Mouse (Mus musculus) embryonic facial prominence, embryonic 13.5 days (tissue): Measurements from ENCODE around the gene Gab1. TPM values are rescaled to one million over a fixed set of nuclear protein-coding genes. Genes with fewer than 3 reads are reported as not detected.

Experiments
- ATAC-seq: fragments of 200-750 bp; cut with Nextera tagmentation; 2 replicates; pipeline ENCODE4 v1.8.0; 2017; ENCODE audit warnings: low read depth; ENCODE audit not compliant: insufficient number of reproducible peaks, insufficient read depth, low FRiP score, low TSS enrichment
- H3K27ac ChIP-seq: fragments of 300-500 bp; sonication (generic); 2 replicates; pipeline ENCODE4 v1.5.1; 2015; ENCODE audit warnings: moderate library complexity, mild to moderate bottlenecking, inconsistent platforms
- H3K27me3 ChIP-seq: fragments of 300-500 bp; sonication (generic); 2 replicates; pipeline ENCODE4 v1.6.1; 2015; ENCODE audit warnings: mild to moderate bottlenecking, inconsistent platforms
- H3K36me3 ChIP-seq: fragments of 300-500 bp; sonication (generic); 2 replicates; pipeline ENCODE4 v1.6.1; 2015; ENCODE audit warnings: mild to moderate bottlenecking, inconsistent platforms
- H3K4me1 ChIP-seq: fragments of 300-500 bp; sonication (generic); 2 replicates; pipeline ENCODE4 v1.6.1; 2015; ENCODE audit warnings: inconsistent platforms
- H3K4me2 ChIP-seq: fragments of 300-500 bp; sonication (generic); 2 replicates; pipeline ENCODE4 v1.6.1; 2015; ENCODE audit warnings: moderate library complexity, mild to moderate bottlenecking, inconsistent platforms
- H3K4me3 ChIP-seq: fragments of 300-500 bp; sonication (generic); 2 replicates; pipeline ENCODE4 v1.5.1; 2015; ENCODE audit warnings: mild to moderate bottlenecking, inconsistent platforms
- H3K9ac ChIP-seq: fragments of 300-500 bp; sonication (generic); 2 replicates; pipeline ENCODE4 v1.6.1; 2015; ENCODE audit warnings: mild to moderate bottlenecking, inconsistent platforms
- H3K9me3 ChIP-seq: fragments of 300-500 bp; sonication (generic); 2 replicates; pipeline ENCODE4 v1.6.1; 2016; ENCODE audit warnings: inconsistent platforms
- WGBS: fragments of 180-500 bp; shearing (Covaris S2); methylation state at CpG from one replicate; pipeline ENCODE4 v1.1.7; 2015; ENCODE audit warnings: mixed read lengths; 5-methylcytosine and 5-hydroxymethylcytosine counted together
- polyA plus RNA-seq: library from polyadenylated mRNA; unstranded; fragments of >200 nt; fragmentation: Nextera tagmentation; extraction: Ambion mirVana; gene quantifications from 2 replicates; pipeline ENCODE4 v1.2.1, GENCODE M21; 2015

Gab1 gene
- polyA plus RNA-seq, 1 experiment from 2014 or later: 22.7 TPM

- Histone ChIP-seq H3K9me3 (no peaks in the 10 kb centered on the region), H3K4me2 (no peak overlapping the region), H3K4me1 (peaks cover 61% of the 10 kb centered on the region), H3K36me3 (no peaks in the 10 kb centered on the region), H3K4me3 (no peak overlapping the region), H3K27me3 (no peaks in the 10 kb centered on the region), H3K27ac (no peak overlapping the region), H3K9ac (no peak overlapping the region)
- no peak for ATAC-seq
- WGBS: 89% methylated on average over 6 of the region's 6 CpGs
Observed at GRCm38 (mm10) chr8:80871400-80871799, 8.9 kb downstream of the Gab1 start.

GRCm38 (mm10) chr8:80870535-80871204 is 9.6 kb downstream of the Gab1 start:
- H3K9ac ChIP-seq: peak overlapping the region; percentile 46; the same call in 1 of the 2 replicates

GRCm38 (mm10) chr8:80869881-80870328 is 10.4 kb downstream of the Gab1 start:
- peak overlapping the region; percentile 72 for H3K27ac ChIP-seq
- H3K36me3 ChIP-seq: no peaks in the 10 kb centered on the region
- H3K9ac ChIP-seq: 0 out of 2 replicates have a peak overlapping the region, but pooled peaks have one; percentile 46
- 59% methylated on average over 11 of the region's 11 CpGs for WGBS
- no peaks in the 10 kb centered on the region for H3K27me3 ChIP-seq
- H3K4me3 ChIP-seq: no peak overlapping the region
- H3K9me3 ChIP-seq: no peaks in the 10 kb centered on the region
- no peak overlapping the region for H3K4me2 ChIP-seq
- peaks cover 61% of the 10 kb centered on the region for H3K4me1 ChIP-seq
- no peak for ATAC-seq

More at GRCm38 (mm10) chr8:80870535-80871204, 9.6 kb downstream of the Gab1 start:
- H3K4me3 ChIP-seq: no peak overlapping the region
- H3K27me3 ChIP-seq: no peaks in the 10 kb centered on the region
- peak overlapping the region; percentile 72; the same call in 1 of the 2 replicates for H3K27ac ChIP-seq
- H3K36me3 ChIP-seq: no peaks in the 10 kb centered on the region
- ATAC-seq: no peak; the same call in 1 of the 2 replicates
- peaks cover 61% of the 10 kb centered on the region for H3K4me1 ChIP-seq
- H3K4me2 ChIP-seq: no peak overlapping the region; the same call in 1 of the 2 replicates
- no peaks in the 10 kb centered on the region for H3K9me3 ChIP-seq
- 70% methylated on average over 9 of the region's 9 CpGs for WGBS

GRCm38 (mm10) chr8:80868801-80869323 is 11.5 kb downstream of the Gab1 start:
- peaks cover 54% of the 10 kb centered on the region for H3K4me1 ChIP-seq
- WGBS: 60% methylated on average over 11 of the region's 11 CpGs
- H3K4me2 ChIP-seq: peak overlapping the region; percentile 26
- ATAC-seq: no peak
- H3K36me3 ChIP-seq: no peaks in the 10 kb centered on the region
- H3K27ac ChIP-seq: peak overlapping the region; percentile 72
- H3K4me3 ChIP-seq: no peak overlapping the region
- no peaks in the 10 kb centered on the region for H3K9me3 ChIP-seq
- H3K27me3 ChIP-seq: no peaks in the 10 kb centered on the region
- H3K9ac ChIP-seq: 0 out of 2 replicates have a peak overlapping the region, but pooled peaks have one; percentile 27

- no peaks in the 10 kb centered on the region for H3K9me3 ChIP-seq
- H3K4me2 ChIP-seq: no peak overlapping the region
- no peak for ATAC-seq
- no peak overlapping the region for H3K4me3 ChIP-seq
- H3K36me3 ChIP-seq: no peaks in the 10 kb centered on the region
- WGBS: 86% methylated on average over 12 of the region's 12 CpGs
- no peak overlapping the region for H3K27ac ChIP-seq
- peaks cover 61% of the 10 kb centered on the region for H3K4me1 ChIP-seq
- no peak overlapping the region for H3K9ac ChIP-seq
- no peaks in the 10 kb centered on the region for H3K27me3 ChIP-seq
Observed at GRCm38 (mm10) chr8:80868006-80868702, 12.2 kb downstream of the Gab1 start.

- H3K4me3 ChIP-seq: no peak overlapping the region
- H3K27me3 ChIP-seq: no peaks in the 10 kb centered on the region
- WGBS: 78% methylated on average over 3 of the region's 3 CpGs
- H3K4me2 ChIP-seq: no peak overlapping the region
- peaks cover 58% of the 10 kb centered on the region for H3K4me1 ChIP-seq
- no peaks in the 10 kb centered on the region for H3K36me3 ChIP-seq
- no peak overlapping the region for H3K9ac ChIP-seq
- H3K9me3 ChIP-seq: no peaks in the 10 kb centered on the region
- ATAC-seq: no peak
- H3K27ac ChIP-seq: no peak overlapping the region
Observed at GRCm38 (mm10) chr8:80867598-80867997, 12.7 kb downstream of the Gab1 start.

- ATAC-seq: no peak
- Histone ChIP-seq H3K36me3 (no peaks in the 10 kb centered on the region), H3K9ac (no peak overlapping the region), H3K4me1 (peaks cover 49% of the 10 kb centered on the region), H3K4me2 (no peak overlapping the region), H3K9me3 (no peaks in the 10 kb centered on the region), H3K4me3 (no peak overlapping the region), H3K27ac (no peak overlapping the region; the same call in 1 of the 2 replicates), H3K27me3 (no peaks in the 10 kb centered on the region)
- WGBS: 82% methylated on average over 8 of the region's 8 CpGs
Observed at GRCm38 (mm10) chr8:80865181-80865784, 15.0 kb downstream of the Gab1 start.

- WGBS: 78% methylated on average over 5 of the region's 5 CpGs
- H3K36me3 ChIP-seq: peaks cover 3% of the 10 kb centered on the region
- H3K4me1 ChIP-seq: peaks cover 33% of the 10 kb centered on the region
- no peak overlapping the region for H3K27ac ChIP-seq
- H3K9ac ChIP-seq: no peak overlapping the region
- no peaks in the 10 kb centered on the region for H3K9me3 ChIP-seq
- H3K4me3 ChIP-seq: no peak overlapping the region
- ATAC-seq: no peak
- H3K4me2 ChIP-seq: no peak overlapping the region
- H3K27me3 ChIP-seq: no peaks in the 10 kb centered on the region
Observed at GRCm38 (mm10) chr8:80863393-80863792, 16.9 kb downstream of the Gab1 start.

GRCm38 (mm10) chr8:80859180-80859775 is 21.0 kb downstream of the Gab1 start:
- Histone ChIP-seq H3K9ac (no peak overlapping the region), H3K4me1 (peaks cover 34% of the 10 kb centered on the region), H3K9me3 (no peaks in the 10 kb centered on the region), H3K4me3 (no peak overlapping the region), H3K27me3 (no peaks in the 10 kb centered on the region), H3K27ac (no peak overlapping the region), H3K36me3 (peaks cover 3% of the 10 kb centered on the region), H3K4me2 (no peak overlapping the region)
- ATAC-seq: no peak
- WGBS: 96% methylated on average over 26 of the region's 26 CpGs

- Histone ChIP-seq H3K9ac (no peak overlapping the region), H3K27ac (peak overlapping the region; percentile 39), H3K27me3 (no peaks in the 10 kb centered on the region), H3K36me3 (peaks cover 3% of the 10 kb centered on the region), H3K9me3 (no peaks in the 10 kb centered on the region), H3K4me2 (no peak overlapping the region), H3K4me1 (peaks cover 37% of the 10 kb centered on the region), H3K4me3 (no peak overlapping the region)
- WGBS: 80% methylated on average over 12 of the region's 12 CpGs
- no peak for ATAC-seq
Observed at GRCm38 (mm10) chr8:80857851-80858367, 22.4 kb downstream of the Gab1 start.

- 47% methylated on average over 3 of the region's 3 CpGs for WGBS
- Histone ChIP-seq H3K9me3 (no peaks in the 10 kb centered on the region), H3K4me2 (no peak overlapping the region), H3K36me3 (peaks cover 3% of the 10 kb centered on the region), H3K4me3 (no peak overlapping the region), H3K4me1 (peaks cover 40% of the 10 kb centered on the region), H3K9ac (no peak overlapping the region), H3K27ac (no peak overlapping the region), H3K27me3 (no peaks in the 10 kb centered on the region)
- no peak for ATAC-seq
Observed at GRCm38 (mm10) chr8:80857128-80857527, 23.2 kb downstream of the Gab1 start.
